Mouse (Mus musculus) hematopoietic stem cell, adult 5-6 weeks (primary cell): Measurements from ENCODE around the gene Mycbp2. TPM values are rescaled to one million over a fixed set of nuclear protein-coding genes. Genes with fewer than 3 reads are reported as not detected.

Experiments
- ATAC-seq, 2 experiments: fragments of 125-278 bp in 1 of 2; replicated peaks in 1 of 2; 2 replicates each; pipeline ENCODE4 v1.8.0; 2016 to 2017; ENCODE audit warnings: inconsistent platforms in 2 of 2, mild to moderate bottlenecking in 2 of 2, moderate number of reproducible peaks in 2 of 2, low read depth in 1 of 2, moderate TSS enrichment in 1 of 2; ENCODE audit not compliant: low FRiP score in 2 of 2, poor library complexity in 2 of 2, severe bottlenecking in 2 of 2, insufficient read depth in 1 of 2, low TSS enrichment in 1 of 2
- total RNA-seq: library from RNA; stranded (forward); fragments of 172-1452, 232-1000 nt; gene quantifications from 2 replicates; pipeline ENCODE4 v1.2.3, GENCODE M21; 2017

Mycbp2 gene
- total RNA-seq, 1 experiment from 2014 or later, result 82.5 TPM

DNA sequence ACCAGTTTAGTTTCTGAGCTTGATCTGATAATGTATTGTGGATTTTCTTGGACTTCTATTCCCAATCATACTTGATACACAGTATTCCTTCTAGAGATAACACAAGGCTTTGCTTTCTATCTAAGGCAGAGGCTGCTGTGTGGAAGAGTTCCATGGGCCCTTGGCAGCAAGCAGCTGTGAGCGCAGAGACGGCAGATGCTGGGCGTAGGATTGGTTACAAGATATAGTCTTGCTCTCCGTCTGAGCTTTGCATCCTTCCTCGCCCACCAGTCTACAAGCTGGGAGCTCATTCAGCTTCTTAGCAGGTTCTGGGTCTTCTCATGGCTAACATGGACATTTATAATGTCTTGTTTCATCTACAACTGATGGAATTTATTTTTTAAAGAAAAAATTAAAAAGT, 196.5 kb downstream of the Mycbp2 start:
- no peak for ATAC-seq

DNA sequence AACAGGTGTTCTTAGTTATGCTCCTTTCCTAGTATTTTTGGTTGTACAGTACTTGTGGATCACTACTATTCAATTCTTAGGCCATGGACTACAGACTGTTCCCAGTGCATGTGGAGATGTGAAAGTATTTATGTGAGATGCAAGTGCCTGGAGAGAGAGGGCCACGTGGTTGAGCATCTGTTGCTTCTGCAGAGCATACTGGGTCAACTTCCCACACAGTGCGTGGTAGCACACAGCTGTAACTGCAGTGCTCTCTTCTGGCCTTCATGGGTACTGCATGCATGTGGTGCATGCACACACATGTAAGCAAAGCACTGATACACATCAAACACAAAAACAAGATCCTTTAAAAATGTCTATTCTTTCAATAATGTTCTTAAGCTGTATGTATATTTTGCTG, 214.6 kb downstream of the Mycbp2 start:
- ATAC-seq, result peak in 1 of 2 experiments; percentile 64; a peak in 2 of 4 replicates

DNA sequence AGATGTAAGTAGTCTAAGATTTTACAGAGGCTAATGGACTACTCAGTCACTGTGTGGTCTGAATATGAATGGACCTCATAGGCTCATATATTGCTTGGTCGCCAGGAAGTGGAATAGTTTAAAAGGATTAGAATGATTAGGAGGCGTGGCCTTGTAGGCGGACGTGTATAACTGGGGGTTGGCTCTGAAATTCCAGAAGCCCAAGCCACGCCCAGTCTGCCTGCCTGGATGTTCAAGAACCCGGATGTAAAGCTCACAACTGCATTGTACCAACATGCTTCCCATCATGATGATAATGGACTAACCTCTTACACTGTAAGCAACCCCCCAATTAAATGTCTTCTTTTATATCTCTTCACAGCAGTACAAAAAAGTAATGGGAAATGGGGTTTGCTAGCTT, 220.9 kb downstream of the Mycbp2 start:
- no peak for ATAC-seq

DNA sequence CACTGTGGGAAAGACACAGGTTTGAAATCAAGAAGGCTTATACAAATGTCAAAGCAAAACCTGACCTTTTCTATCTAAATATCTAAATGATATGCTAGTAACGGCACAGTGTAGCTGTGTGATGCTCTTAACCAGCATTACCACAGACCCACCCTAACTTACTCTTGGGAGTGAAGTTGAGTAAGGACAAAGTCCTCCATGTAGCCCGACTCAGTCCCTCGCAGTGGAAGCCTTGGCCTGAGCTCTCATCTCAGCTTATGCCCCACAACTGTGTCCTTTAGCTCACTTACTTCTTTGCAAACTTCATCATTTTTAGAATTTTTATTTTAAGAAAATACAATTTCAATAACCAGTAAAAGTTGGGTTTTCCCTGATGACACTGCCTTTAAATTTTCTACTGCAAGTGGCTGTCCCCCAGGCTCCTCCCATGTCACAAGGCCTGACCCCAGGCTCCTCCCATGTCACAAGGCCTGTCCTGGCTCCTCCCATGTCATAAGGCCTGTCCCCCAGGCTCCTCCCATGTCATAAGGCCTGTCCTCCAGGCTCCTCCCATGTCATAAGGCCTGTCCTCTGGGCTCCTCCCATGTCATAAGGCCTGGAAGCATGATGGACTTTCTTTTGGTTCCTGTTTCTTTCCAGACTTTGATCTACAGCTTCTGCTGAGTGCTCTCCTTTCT, 231.5 kb downstream of the Mycbp2 start:
- peak; percentile 22 to 69; a peak in 2 of 4 replicates for ATAC-seq

DNA sequence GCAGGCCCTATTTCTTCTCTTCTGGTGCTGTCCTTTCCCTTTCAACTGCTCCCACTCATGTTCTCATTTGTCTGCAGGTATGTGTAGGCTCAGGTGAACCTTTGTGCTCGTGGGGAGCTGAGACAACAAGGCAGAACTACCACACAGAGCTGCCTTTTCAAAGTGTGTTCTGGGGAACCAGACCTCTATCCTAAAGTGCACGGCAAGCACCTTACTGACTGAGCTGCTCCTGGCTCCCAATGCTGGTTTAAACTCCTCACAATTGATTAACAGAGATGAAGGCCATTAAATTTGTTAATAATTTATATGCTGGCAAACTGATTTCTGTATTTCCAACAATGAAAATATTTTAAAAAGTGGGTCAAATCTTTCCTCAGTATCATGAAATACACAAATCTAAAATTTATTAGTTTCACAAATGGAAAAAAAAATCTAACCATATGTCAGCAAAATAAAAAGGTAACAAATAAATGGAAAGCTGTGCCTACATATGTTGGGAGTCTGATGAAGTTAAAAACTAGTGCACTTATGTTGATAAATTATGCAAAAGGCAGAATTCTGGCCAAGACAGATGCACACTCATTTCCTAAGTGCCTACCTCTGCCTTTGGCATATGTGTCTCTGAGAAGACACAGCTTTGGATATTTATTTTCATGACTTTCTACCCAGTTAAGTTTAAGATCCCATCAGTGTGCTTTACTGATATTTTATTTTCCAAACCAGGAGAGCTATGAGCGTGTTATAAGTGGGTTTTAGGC, 233.8 kb downstream of the Mycbp2 start:
- no peak for ATAC-seq

DNA sequence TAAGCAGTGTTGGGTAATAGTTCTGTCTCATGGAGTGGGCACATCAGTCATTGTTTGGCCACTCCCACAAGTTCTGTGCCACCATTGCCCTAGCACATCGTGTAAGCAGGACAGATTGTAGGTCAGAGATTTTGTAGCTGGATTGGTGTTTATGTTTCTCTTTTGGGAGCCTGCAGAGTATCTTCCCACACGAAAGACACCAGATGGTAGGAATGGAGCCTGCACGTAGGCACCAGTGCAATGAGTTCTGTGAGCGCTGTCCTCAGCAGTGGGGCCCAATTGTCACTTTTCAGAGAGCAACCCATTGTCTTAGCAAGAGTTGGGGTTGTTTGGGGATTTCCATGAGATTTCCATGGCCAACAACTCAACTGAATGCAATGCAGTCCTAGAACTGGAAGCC, 236.6 kb downstream of the Mycbp2 start:
- ATAC-seq, result no peak

DNA sequence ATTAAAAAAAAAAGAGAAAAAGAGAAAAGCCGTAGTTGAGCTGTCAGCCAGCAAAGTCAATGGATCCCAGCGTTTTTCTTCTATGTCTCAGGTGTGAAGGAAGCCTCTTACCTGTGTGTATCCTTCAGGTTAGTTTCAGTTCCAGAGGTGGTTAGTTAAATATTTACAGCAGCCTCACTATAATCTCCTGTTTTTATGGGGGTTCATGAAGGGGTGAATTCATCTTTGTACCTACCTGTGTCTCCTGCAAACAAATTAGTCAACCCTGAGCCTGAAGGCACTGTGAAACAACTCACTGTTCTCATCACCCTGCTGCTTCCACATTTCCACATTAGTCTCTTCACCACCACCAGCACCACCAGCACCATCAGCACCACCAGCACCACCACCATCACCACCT, 240.3 kb downstream of the Mycbp2 start:
- no peak for ATAC-seq

DNA sequence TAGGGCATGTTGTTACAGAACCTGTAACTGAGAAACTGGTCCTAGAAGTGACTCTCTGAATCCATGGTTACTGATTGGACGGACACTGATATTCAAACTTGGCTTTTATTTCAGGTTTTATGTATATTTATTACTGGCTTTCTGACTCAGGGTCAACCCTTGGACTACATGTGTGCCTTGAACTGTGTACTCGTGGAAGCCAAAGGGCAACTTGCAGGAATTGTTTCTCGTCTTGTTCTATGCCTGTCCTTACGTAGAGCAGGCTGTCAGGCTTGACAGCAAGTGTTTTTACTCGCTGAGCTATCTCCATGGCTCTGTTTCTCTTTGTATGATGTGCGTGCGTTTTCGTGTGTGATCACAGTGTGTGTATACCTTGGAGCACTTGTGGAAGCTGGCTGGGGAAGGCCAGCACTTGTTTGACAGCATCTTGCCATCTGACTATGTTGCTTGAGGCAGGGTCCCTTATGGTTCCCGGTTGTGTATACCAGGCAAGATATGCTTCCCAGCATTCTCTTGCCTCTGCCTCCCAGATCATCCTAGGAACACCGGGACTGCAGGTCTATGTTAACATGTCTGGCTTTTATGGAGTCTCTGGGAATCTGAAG, 243.8 kb downstream of the Mycbp2 start:
- no peak for ATAC-seq

DNA sequence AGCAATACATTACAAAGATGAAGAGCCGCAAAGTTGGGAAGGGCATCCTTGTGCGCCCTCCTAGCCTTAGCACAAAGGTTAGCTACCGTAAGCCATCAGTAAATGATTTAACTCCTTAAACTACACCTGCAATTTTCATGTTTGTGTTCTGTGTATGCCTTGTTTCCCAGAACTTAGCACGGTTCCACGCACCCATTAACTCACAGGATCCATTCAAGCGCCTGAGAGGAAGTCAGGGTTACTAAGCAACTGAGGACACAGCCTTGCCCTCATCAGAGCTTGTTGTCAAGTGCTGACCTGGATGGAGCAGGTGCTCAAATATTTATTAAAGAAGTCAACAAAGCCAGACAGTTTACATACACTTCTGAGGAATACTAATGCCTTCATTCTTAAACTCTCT, 244.4 kb downstream of the Mycbp2 start:
- ATAC-seq, result no peak

DNA sequence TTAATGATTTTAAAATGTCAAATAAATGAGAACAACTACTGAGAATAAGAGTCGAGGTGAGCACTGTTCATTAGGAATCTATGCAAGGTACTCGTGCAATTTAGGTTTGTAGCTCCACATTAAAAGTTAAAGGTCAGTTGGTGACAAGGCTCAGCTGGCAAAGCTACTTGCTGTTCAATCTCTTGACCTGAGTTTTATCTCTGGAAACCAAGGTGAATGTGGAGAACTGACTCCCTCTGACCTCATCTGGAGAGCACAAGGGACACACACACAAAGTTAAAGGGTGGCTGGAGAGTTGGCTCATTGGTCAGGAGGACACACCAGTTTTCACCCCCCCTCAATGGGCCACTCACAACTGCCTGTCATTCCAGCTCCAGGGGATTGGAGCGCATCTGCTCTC, 245.4 kb downstream of the Mycbp2 start:
- no peak for ATAC-seq

DNA sequence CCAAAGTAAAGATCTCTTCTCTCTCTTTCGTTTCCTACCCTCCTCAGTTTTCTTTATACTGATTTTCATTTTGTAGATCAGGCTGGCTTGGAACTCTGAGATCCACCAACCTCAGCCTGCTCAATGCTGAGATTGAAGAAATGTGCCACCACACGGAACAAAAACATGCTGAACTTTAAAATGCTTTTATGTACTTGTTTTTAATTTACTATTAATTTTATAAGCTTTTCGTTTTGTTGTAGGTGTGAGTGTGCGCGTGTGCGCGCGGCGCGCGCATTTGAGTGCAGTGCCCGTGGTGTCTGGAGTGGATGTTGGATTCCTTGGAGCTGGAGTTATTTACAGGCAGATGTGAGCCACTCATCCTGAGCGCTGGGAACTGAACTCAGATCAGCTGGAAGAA, 246.3 kb downstream of the Mycbp2 start:
- ATAC-seq, result no peak

DNA sequence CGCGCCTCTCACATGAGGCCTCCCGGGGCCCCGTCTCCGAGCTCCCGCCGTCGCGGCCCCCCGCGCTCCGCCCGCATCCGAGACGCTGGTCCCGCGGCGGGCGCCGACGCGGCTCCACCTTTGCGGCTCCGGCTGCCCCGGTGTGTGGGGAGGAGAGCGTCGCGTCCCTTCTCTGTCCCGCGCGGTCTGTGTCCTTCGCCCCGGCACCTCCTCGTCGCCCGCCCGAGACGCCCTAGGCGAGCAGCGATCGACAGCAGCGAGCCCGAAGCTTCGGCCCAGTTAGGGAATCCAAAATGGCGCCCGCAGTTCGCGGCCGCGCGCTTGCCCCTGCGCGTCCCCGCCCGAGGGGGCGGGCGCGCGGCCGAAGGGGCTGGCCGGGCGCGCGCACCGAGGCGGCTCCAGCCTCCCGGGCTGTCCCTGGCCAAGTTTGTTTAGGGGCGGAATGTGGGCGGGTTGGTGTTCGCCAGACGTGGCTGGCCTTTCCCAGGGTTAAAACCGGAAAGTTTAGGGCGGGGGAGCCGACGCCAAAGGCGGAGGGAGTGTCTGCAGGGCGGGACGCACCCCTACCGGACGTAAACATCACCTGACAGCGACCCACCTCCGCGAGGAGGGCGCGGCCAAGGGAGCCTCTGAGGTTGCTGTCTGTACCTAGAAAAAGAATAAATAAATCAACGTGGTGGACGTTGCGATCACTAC, 247.2 kb downstream of the Mycbp2 start, which contains the start of gene Fbxl3:
TSS of gene Fbxl3 (minus strand) at position 329 of the 696 bp plus-strand sequence.
- ATAC-seq, result peak; percentile 92 to 96

DNA sequence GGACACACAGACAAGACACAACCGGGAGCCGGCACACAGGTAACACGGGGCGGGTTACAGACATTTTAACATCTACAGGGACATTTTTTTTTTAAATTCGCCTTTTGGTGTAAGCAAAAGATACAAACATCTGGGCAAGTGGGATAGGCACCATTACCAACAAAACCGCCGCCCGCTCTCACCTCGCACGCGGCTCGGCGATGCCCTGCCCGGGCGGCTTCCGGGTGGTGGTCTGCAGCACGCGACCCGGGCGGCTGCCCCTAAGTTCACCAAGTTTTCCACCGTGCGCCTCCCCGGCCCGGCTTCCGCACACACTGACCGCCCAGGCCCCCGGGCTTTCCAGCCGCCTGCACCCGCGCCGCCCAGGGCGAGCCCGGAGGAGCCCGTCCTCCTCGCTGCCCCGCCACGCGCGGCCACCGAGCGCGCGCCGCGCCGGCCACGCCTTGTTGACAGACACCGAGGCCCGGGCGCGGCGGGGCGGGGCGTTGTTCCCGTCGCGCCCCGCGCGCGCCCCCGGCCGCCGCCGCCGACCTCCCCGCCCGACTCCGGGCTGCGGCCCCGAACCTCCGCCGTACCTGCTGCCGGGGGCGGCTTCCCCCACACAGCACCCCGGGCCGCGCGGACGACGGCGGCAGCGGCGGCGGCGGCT, 247.9 kb downstream of the Mycbp2 start:
- ATAC-seq, result peak; percentile 18 to 56; a peak in 3 of 4 replicates

DNA sequence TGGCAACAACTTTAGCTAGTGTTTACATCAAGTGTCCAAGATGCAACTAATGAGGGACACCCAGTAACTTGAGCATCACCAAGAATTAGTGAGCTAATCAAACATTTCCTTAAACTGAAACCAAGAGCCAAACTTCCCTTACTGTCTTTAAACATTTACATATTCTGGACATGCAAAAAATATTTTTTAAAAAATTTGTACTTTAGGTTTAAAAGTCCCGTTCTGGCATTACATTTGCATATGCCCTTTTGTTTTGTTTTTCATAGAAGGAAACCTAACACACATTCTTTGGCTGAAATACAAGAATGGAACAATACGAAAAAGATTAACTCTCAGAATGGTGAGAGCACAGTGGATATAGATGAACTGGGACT, 248.4 kb downstream of the Mycbp2 start:
- ATAC-seq, result no peak

DNA sequence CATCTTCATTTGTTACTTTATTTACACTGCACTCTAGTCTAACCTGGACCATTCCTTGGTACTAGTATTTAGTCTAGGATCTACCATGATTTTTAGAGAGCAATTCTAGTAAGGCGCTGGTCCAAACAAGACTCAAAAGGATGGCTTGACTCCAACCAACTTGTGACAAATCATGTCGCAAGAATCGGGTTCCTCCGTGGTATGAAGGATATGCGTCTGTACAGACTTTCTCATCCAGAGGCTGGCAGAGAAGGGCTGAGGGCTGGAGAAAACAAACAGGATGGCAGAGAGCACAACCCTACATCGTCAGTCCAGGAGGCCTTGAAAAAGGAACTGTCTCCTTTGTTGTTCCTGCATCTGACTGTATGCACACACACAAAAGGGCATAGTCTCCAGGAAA, 250.0 kb downstream of the Mycbp2 start:
- ATAC-seq, result no peak

DNA sequence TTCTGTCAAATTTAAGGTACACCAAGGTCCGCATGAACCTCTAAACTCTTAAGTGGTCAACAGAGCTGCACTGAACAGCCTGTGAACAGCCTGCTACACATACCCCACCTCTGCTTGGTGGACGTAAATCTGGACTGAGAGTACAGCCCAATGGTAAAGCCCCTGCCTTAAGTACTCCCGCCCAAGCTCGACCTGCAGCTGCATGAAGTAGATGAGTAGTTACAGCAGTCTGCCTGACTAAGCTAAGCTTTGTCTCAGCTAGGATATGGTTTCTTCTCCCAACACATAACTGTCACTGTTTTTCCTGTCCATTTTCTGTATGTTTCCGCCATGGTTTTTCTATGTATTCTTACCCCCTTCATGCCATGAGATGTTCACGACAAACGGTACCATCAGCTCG, 250.8 kb downstream of the Mycbp2 start:
- no peak for ATAC-seq

DNA sequence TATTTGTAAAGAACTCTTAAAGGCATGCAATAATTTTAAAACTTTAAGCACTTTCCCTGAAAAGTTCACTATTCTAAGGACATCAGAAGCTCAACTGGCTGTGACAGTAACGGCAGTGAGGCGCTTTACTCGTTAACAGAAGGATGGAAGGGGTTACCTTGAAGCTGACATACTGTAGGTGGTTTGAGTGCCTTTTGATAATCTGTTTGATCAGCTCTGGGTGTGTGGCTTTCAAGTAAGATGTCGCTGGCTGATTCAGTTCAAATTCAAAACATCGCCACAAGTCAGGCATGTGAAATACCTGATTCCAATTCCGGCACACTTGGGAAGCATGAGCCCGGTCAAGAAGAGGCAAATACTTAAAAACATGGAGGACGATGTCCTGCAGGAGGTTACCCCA, 251.6 kb downstream of the Mycbp2 start:
- ATAC-seq, result no peak
